Mouse (Mus musculus) MEL (cell line): ENCODE measurements around the gene Eif2s2. TPM values are rescaled to one million over a fixed set of nuclear protein-coding genes. Genes with fewer than 3 reads are reported as not detected.

Experiments used
- DNase-seq: peaks from one replicate; pipeline ENCODE4 v3.0.0; 2011; ENCODE audit warnings: low read depth, low spot score
- H3K27ac ChIP-seq: 2 replicates; pipeline ENCODE4 v1.5.1; 2012; ENCODE audit warnings: low read depth, mild to moderate bottlenecking, control low read depth, low read length, moderate library complexity; ENCODE audit not compliant: control insufficient read depth
- H3K27me3 ChIP-seq, 2 experiments: fragments of 150-350 bp in 1 of 2; sonication (generic) in 1 of 2; 2 replicates each; pipeline ENCODE4 v1.6.1; 2012; ENCODE audit warnings: low read length in 2 of 2, mild to moderate bottlenecking in 2 of 2, improper control_type of control experiment in 1 of 2, moderate library complexity in 1 of 2; ENCODE audit not compliant: insufficient read depth in 2 of 2, control insufficient read depth in 1 of 2
- H3K36me3 ChIP-seq, 2 experiments: 2 replicates each; pipeline ENCODE4 v1.6.1; 2012 to 2014; ENCODE audit warnings: low read length in 2 of 2, improper control_type of control experiment in 1 of 2, inconsistent platforms in 1 of 2, mild to moderate bottlenecking in 1 of 2; ENCODE audit not compliant: insufficient read depth in 2 of 2, control insufficient read depth in 1 of 2
- H3K4me1 ChIP-seq, 2 experiments: fragments of 150-350 bp in 1 of 2; sonication (generic) in 1 of 2; 2 replicates each; pipeline ENCODE4 v1.6.1; 2012; ENCODE audit warnings: low read length in 2 of 2, improper control_type of control experiment in 1 of 2, mild to moderate bottlenecking in 1 of 2; ENCODE audit not compliant: insufficient read depth in 2 of 2, control insufficient read depth in 1 of 2
- H3K4me3 ChIP-seq, 2 experiments: fragments of 150-350 bp in 1 of 2; sonication (generic) in 1 of 2; 2 replicates each; pipeline ENCODE4 v1.5.1; 2012; ENCODE audit warnings: low read depth in 2 of 2, low read length in 2 of 2, mild to moderate bottlenecking in 2 of 2, moderate library complexity in 2 of 2, control low read depth in 1 of 2, improper control_type of control experiment in 1 of 2; ENCODE audit not compliant: control insufficient read depth in 1 of 2, insufficient read depth in 1 of 2
- H3K79me2 ChIP-seq: 2 replicates; pipeline ENCODE4 v1.6.1; 2012; ENCODE audit warnings: mild to moderate bottlenecking, low read length, moderate library complexity; ENCODE audit not compliant: control insufficient read depth, poor library complexity, insufficient read depth
- H3K9ac ChIP-seq: 2 replicates; pipeline ENCODE4 v1.6.1; 2012; ENCODE audit warnings: low read depth, mild to moderate bottlenecking, control low read depth, low read length, moderate library complexity; ENCODE audit not compliant: control insufficient read depth, poor library complexity, severe bottlenecking
- H3K9me3 ChIP-seq: fragments of 150-350 bp; sonication (generic); replicated peaks from 2 replicates; pipeline ENCODE4 v1.6.1; 2012; ENCODE audit warnings: mild to moderate bottlenecking, low read length, improper control_type of control experiment, moderate library complexity; ENCODE audit not compliant: insufficient read depth
- CHD1 ChIP-seq: IDR thresholded peaks from 2 replicates; pipeline ENCODE4 v1.6.1; 2012; ENCODE audit warnings: low read depth, mild to moderate bottlenecking, inconsistent platforms, low read length, improper control_type of control experiment
- MAX ChIP-seq: IDR thresholded peaks from 2 replicates; pipeline ENCODE4 v1.6.1; 2011; ENCODE audit warnings: low read length, improper control_type of control experiment
- MAZ ChIP-seq: IDR thresholded peaks from 2 replicates; pipeline ENCODE4 v1.6.1; 2012; ENCODE audit warnings: low read depth, mild to moderate bottlenecking, inconsistent platforms, low read length, improper control_type of control experiment
- POLR2A ChIP-seq, 2 experiments: IDR thresholded peaks; 2 replicates each; pipeline ENCODE4 v1.6.1; 2011 to 2012; ENCODE audit warnings: low read length in 2 of 2, mild to moderate bottlenecking in 2 of 2, control low read depth in 1 of 2, improper control_type of control experiment in 1 of 2, low read depth in 1 of 2, moderate library complexity in 1 of 2; ENCODE audit not compliant: control insufficient read depth in 1 of 2, insufficient read depth in 1 of 2, poor library complexity in 1 of 2
- RCOR1 ChIP-seq: IDR thresholded peaks from 2 replicates; pipeline ENCODE4 v1.6.1; 2012; ENCODE audit warnings: low read depth, mild to moderate bottlenecking, inconsistent platforms, low read length, improper control_type of control experiment
- SIN3A ChIP-seq: IDR thresholded peaks from 2 replicates; pipeline ENCODE4 v1.6.1; 2012; ENCODE audit warnings: low read length, improper control_type of control experiment, inconsistent platforms
- TBP ChIP-seq: IDR thresholded peaks from 2 replicates; pipeline ENCODE4 v1.8.0; 2011; ENCODE audit warnings: low read depth, low read length, improper control_type of control experiment
- UBTF ChIP-seq: IDR thresholded peaks from 2 replicates; pipeline ENCODE4 v1.6.1; 2012; ENCODE audit warnings: low read depth, mild to moderate bottlenecking, inconsistent platforms, low read length, improper control_type of control experiment, moderate library complexity, borderline replicate concordance; ENCODE audit not compliant: insufficient read depth
- USF1 ChIP-seq: IDR thresholded peaks from 2 replicates; pipeline ENCODE4 v1.6.1; 2014; ENCODE audit warnings: low read depth, mild to moderate bottlenecking, inconsistent platforms, low read length, improper control_type of control experiment, moderate library complexity
- ZNF384 ChIP-seq: IDR thresholded peaks from 2 replicates; pipeline ENCODE4 v1.6.1; 2012; ENCODE audit warnings: low read depth, mild to moderate bottlenecking, inconsistent platforms, low read length, improper control_type of control experiment
- polyA plus RNA-seq, 2 experiments: library from polyadenylated mRNA; stranded (reverse) in 1 of 2; unstranded in 1 of 2; fragments of >175 nt in 1 of 2; fragments of >200 nt in 1 of 2; gene quantifications; 2 replicates each; pipeline versions ENCODE4 v1.2.1 to v1.2.4; 2012; ENCODE audit warnings: low replicate concordance in 2 of 2, low read depth in 1 of 2; ENCODE audit not compliant: insufficient read length in 2 of 2, insufficient read depth in 1 of 2, missing spikeins in 1 of 2
- total RNA-seq: library from RNA; depleted of rRNA; stranded (reverse); fragments of 300-350 nt; gene quantifications from 2 replicates; pipeline ENCODE4 v1.2.3, GENCODE M21; 2012

Eif2s2 gene
- total and polyA plus RNA-seq, 3 experiments = 105 to 274 (median 172) TPM

DNA sequence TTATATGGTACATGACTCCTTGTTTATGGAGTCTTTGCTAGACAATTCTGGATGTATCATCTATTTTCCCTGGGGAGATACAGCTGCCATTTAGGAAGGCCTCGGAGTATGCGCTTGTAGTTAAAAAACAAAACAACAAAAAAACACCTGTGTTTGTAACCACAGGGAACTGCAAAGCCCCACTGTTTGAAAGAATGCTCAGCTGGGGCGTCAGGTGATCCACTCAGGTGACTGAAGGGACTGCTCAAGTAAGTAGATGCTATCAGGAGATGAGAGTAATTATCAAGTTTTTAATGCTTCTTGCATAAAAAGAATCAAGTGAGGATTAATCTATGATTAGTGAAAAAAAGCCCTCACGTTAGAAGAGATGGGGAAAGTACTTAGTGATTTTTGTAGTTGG is 813 bp upstream of the Eif2s2 start:
- Histone ChIP-seq H3K27ac (no peak overlapping the region), H3K27me3 (no peaks in the 10 kb centered on the region; a peak in 1 of 4 replicates), H3K4me3 (peak overlapping the region in 1 of 2 experiments; percentile 84; a peak in 2 of 4 replicates), H3K4me1 (peaks cover 8% of the 10 kb centered on the region in 2 experiments; a peak in 3 of 4 replicates), H3K9ac (peak overlapping the region; percentile 87), H3K36me3 (peaks cover 6 to 23% of the 10 kb centered on the region in 2 experiments), H3K79me2 (peaks cover 34% of the 10 kb centered on the region), H3K9me3 (no peaks in the 10 kb centered on the region)
- peak; percentile 61; the same call in 1 of the 2 replicates for TF ChIP-seq USF1
- no peak for TF ChIP-seq UBTF
- no peak for TF ChIP-seq ZNF384
- no peak for DNase-seq

DNA sequence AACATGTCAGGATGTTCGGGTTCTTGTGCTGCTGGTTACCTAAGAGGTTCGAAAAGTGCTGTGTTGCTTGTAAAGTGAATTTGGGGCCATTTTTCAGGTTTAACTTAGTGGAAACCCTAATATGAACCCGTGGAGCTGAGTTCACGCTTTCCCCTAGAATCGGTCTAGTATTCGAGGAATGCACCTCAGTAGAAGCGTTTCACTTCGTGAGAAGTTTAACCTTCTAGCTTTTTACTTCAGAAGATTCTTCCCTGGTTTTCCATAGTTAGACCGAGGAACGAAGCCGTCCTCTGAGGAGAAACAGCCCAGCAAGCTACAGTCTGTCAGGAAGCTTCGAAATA is 280 bp upstream of the Eif2s2 start:
- Histone ChIP-seq H3K27me3 (no peaks in the 10 kb centered on the region; a peak in 1 of 4 replicates), H3K9ac (peak overlapping the region; percentile 87), H3K27ac (peak overlapping the region; percentile 57), H3K4me1 (peaks cover 8% of the 10 kb centered on the region in 2 experiments; a peak in 3 of 4 replicates), H3K4me3 (peak overlapping the region; percentile 84 to 88), H3K9me3 (no peaks in the 10 kb centered on the region), H3K79me2 (peaks cover 36% of the 10 kb centered on the region), H3K36me3 (peaks cover 10 to 25% of the 10 kb centered on the region in 2 experiments)
- no peak for DNase-seq
- no peak for TF ChIP-seq RCOR1
- 0 out of 2 replicates have a peak, but pooled peaks have one; percentile 1 for TF ChIP-seq MAZ
- peak in 1 of 2 experiments; percentile 52; a peak in 1 of 4 replicates for TF ChIP-seq POLR2A (IDR thresholded peaks at IDR 0.05; ENCODE audit: control insufficient read depth in 1 of 2, insufficient read depth in 1 of 2, low read depth in 1 of 2, low read length in 2 of 2, poor library complexity in 1 of 2)

DNA sequence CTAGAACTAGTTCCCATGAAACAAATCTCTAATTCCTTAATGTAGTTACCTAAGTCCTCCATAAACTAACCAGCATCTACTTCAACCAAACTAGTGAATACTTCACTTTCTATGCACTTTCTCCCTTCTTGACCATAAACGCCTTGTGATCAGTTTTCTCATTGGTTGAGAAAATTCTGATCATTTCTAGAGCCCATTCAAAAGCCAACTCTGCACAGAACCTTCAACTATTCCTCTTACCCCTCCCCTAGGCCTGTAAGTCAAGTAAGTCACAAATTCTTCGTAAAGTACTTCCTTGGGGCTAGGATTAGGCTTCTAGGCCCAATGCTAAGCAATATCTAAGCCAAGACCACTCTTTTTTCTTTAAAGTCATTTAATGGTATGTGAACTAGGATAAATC is 1.1 kb downstream of the Eif2s2 start:
- no peak for DNase-seq
- no peak overlapping the region for H3K27ac ChIP-seq
- peaks cover 8% of the 10 kb centered on the region in 2 experiments; a peak in 3 of 4 replicates for H3K4me1 ChIP-seq
- H3K27me3 ChIP-seq = no peaks in the 10 kb centered on the region
- H3K9me3 ChIP-seq = no peaks in the 10 kb centered on the region
- H3K9ac ChIP-seq = peak overlapping the region; percentile 95
- peak overlapping the region; percentile 76 to 100 for H3K4me3 ChIP-seq
- peaks cover 23 to 28% of the 10 kb centered on the region in 2 experiments for H3K36me3 ChIP-seq
- TF ChIP-seq MAX = 0 out of 2 replicates have a peak, but pooled peaks have one; percentile 12
- peak; percentile 20; the same call in 1 of the 2 replicates for TF ChIP-seq SIN3A
- TF ChIP-seq TBP = peak; percentile 44; the same call in 1 of the 2 replicates
- TF ChIP-seq UBTF = no peak
- TF ChIP-seq RCOR1 = no peak
- peak; percentile 84 for TF ChIP-seq CHD1
- H3K79me2 ChIP-seq = peaks cover 44% of the 10 kb centered on the region
